Mouse (Mus musculus) right cerebral cortex, postnatal 14 days (tissue): ENCODE measurements around the gene Dennd4c.
"Not testable (repeated sequence)": the region's sequence is repeated elsewhere in the genome, so short reads cannot be mapped to it uniquely, and the experiment has no call there.

Experiments
- DNase-seq: peaks from one replicate; pipeline ENCODE4 v3.0.0; 2022

Dennd4c gene

GRCm38 (mm10) chr4:86814850-86815249 lies 66.5 kb downstream of the Dennd4c start:
- DNase-seq = no peak

GRCm38 (mm10) chr4:86823169-86823568 lies 74.8 kb downstream of the Dennd4c start:
- DNase-seq = peak; percentile 59

- no peak for DNase-seq
Measured at GRCm38 (mm10) chr4:86825143-86825542, 76.8 kb downstream of the Dennd4c start.

- no peak for DNase-seq
Measured at GRCm38 (mm10) chr4:86831896-86832295, 83.5 kb downstream of the Dennd4c start.

- not testable (repeated sequence) for DNase-seq
Measured at GRCm38 (mm10) chr4:86841141-86841540, 92.8 kb downstream of the Dennd4c start.

- no peak for DNase-seq
Measured at GRCm38 (mm10) chr4:86845384-86845783, 97.0 kb downstream of the Dennd4c start.

GRCm38 (mm10) chr4:86847246-86847645 lies 98.9 kb downstream of the Dennd4c start:
- DNase-seq = no peak

- no peak for DNase-seq
Measured at GRCm38 (mm10) chr4:86851331-86851730, 103.0 kb downstream of the Dennd4c start.

GRCm38 (mm10) chr4:86852018-86852417 lies 103.7 kb downstream of the Dennd4c start:
- no peak for DNase-seq

- DNase-seq = no peak
Measured at GRCm38 (mm10) chr4:86852813-86853590, 104.6 kb downstream of the Dennd4c start.

GRCm38 (mm10) chr4:86856304-86857112 lies 108.2 kb downstream of the Dennd4c start:
- peak; percentile 36 for DNase-seq

GRCm38 (mm10) chr4:86857113-86858069 lies 109.0 kb downstream of the Dennd4c start, which contains the start of gene Rps6:
Gene Rps6 (minus strand): TSS chr4:86857412.
- DNase-seq = peak; percentile 94

GRCm38 (mm10) chr4:86858070-86858440 lies 109.7 kb downstream of the Dennd4c start:
- DNase-seq = no peak

- no peak for DNase-seq
Measured at GRCm38 (mm10) chr4:86864087-86864486, 115.7 kb downstream of the Dennd4c start.

- no peak for DNase-seq
Measured at GRCm38 (mm10) chr4:86871988-86872387, 123.6 kb downstream of the Dennd4c start.

- no peak for DNase-seq
Measured at GRCm38 (mm10) chr4:86873072-86873471, 124.7 kb downstream of the Dennd4c start.

- DNase-seq = peak; percentile 76
Measured at GRCm38 (mm10) chr4:86874146-86874847, 125.9 kb downstream of the Dennd4c start, which contains the start of gene Acer2. Gene Acer2 (plus strand): TSS chr4:86874396.

- DNase-seq = no peak
Measured at GRCm38 (mm10) chr4:86879477-86879876, 131.1 kb downstream of the Dennd4c start.

- DNase-seq = no peak
Measured at GRCm38 (mm10) chr4:86881178-86881577, 132.8 kb downstream of the Dennd4c start.

- no peak for DNase-seq
Measured at GRCm38 (mm10) chr4:86882413-86882812, 134.1 kb downstream of the Dennd4c start.

- peak; percentile 10 for DNase-seq
Measured at GRCm38 (mm10) chr4:86884945-86885344, 136.6 kb downstream of the Dennd4c start.

- no peak for DNase-seq
Measured at GRCm38 (mm10) chr4:86885790-86886159, 137.4 kb downstream of the Dennd4c start.
